Mouse (Mus musculus) left cerebral cortex, adult 2 months (tissue): ENCODE data around the gene 9630041A04Rik. TPM values are rescaled to one million over a fixed set of nuclear protein-coding genes. Genes with fewer than 3 reads are reported as not detected.

Source experiments
- DNase-seq, 2 experiments: peaks; one replicate each; pipeline ENCODE4 v3.0.0; 2021 to 2022; ENCODE audit warnings: low spot score in 2 of 2, mixed read lengths in 1 of 2; ENCODE audit errors: extremely low spot score in 1 of 2
- H3K27ac ChIP-seq: fragments of 200-600 bp; 2 replicates; pipeline ENCODE4 v1.8.1; 2022
- H3K4me3 ChIP-seq: fragments of 200-600 bp; 2 replicates; pipeline ENCODE4 v1.8.1; 2022
- CTCF ChIP-seq: fragments of 200-600 bp; IDR thresholded peaks from 2 replicates; pipeline ENCODE4 v1.8.1; 2022; ENCODE audit warnings: antibody characterized with exemption, mild to moderate bottlenecking, moderate library complexity
- intact Hi-C: fragments of 180-260 bp; cut with DNase I; formaldehyde crosslinking; loops from one replicate; pipeline ENCODE4 v1.15.1; 2025
- total RNA-seq, 2 experiments: library from RNA; stranded (reverse); gene quantifications; 2 replicates each; pipeline ENCODE4 v1.2.3; 2021

9630041A04Rik gene
- total RNA-seq, 2 experiments from 2014 or later = not detected

DNA sequence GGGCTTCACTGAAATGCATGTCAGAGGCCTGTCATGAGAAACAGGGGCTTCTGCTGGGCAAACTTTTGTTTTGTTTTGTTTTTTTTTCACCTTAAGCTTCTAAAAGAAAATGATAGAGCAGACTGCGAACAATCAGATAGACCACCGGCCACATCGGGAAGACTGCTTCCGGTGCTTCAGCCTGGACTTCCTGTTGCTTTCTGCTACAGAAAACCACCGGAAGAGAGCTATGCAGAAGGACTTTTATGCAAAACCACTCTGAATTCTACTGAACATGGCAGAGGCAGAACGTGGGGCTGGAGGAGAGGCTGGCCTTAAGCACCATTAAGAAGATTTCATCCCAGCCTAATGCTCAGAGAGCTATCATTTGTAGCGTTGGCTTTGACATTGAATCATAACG lies 110.7 kb downstream of the 9630041A04Rik start:
- Histone ChIP-seq H3K4me3 (no peak overlapping the region), H3K27ac (no peak overlapping the region)
- no peak for TF ChIP-seq CTCF
- intact Hi-C loops = no loop called here
- no peak for DNase-seq

DNA sequence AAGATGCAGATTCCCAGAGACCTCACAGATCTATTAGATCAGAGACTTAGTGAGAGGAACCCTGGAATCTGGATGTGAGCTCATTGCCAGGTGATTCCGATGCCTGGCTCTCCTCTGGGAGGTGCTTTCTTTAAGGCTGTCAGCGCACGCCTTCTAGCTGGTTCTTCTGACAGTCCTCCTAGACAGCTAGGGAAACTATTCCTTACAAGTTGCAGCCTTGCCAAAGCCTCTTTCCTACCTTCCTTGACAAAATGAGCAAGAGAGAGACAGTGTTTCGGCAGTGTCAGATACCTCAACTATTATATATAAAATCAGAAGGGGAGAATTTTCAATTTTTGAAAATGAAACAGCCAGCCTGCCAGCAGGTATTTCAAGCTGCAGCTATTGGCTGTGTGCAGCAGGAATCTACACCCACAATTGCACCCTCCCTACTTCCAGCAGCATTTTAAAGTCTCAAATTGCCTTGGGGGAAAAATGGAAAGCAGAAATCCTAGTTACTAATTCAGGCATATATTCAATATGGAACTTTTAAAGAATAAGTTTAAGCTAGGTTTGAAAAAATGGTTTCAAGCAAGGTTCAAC lies 115.3 kb downstream of the 9630041A04Rik start:
- intact Hi-C loops = no loop called here
- Histone ChIP-seq H3K27ac (peak overlapping the region; percentile 44; the same call in 1 of the 2 replicates), H3K4me3 (no peak overlapping the region)
- TF ChIP-seq CTCF = no peak
- DNase-seq = no peak

DNA sequence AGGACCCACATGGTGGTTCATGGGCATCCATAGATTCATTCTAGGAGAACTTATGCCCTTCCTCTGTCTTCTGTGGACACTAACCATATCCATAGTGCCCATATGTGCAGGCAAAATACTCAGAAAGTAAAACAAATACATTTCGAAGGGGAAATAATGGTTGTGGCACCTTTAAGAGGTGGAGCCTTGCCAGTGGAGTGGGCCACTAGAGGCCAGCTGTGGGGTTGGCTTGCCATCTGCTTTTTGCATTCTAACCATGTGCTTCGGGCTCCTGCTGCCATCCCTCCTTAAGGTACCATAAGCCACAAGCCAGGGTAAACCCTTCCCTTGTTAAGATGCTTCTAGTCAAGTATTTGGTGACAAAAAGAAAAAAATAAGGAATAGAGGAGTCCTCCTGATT lies 119.5 kb downstream of the 9630041A04Rik start:
- no peak for TF ChIP-seq CTCF
- Histone ChIP-seq H3K27ac (no peak overlapping the region), H3K4me3 (no peak overlapping the region)
- intact Hi-C loops = no loop called here
- no peak for DNase-seq

DNA sequence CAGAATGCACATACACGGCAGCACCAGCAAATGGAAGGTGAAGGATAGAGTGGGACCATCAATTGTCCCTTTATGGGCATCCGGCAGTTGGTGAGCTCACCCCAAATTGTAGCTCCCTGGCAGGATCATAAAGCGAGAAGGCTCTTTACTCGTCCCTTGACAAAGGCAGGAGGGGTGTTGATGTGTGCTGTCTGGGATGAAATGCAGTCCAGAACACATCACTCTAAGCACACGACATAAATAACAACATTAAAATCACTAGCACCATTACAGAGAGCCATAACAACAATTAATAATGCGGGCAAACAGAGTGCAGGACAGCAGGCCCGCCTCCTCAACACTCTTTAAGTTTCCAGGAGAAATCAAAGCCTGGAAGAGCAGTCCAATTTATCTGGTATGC lies 120.7 kb downstream of the 9630041A04Rik start:
- DNase-seq = no peak
- TF ChIP-seq CTCF = no peak
- H3K27ac ChIP-seq = no peak overlapping the region
- intact Hi-C loops = no loop called here
- H3K4me3 ChIP-seq = no peak overlapping the region

DNA sequence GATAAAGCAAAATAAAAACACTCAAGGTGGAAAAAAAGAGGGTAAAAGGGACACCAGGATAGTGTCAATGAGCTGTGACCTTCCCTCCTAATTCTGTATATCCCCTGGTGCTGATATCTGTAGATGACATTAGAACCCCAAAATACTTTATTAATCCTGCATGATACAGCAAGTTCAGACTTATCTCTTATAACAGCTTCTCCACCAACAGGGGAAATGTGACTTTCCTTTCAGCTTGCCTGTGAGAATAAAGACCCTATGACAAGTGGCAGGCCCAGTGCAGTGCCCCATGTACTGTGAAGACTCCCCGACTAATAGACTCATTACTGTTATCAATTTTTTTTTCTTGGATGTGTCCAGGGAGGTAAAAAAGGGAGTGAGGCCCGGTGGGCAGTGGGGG lies 125.3 kb downstream of the 9630041A04Rik start:
- H3K4me3 ChIP-seq = no peak overlapping the region
- DNase-seq = no peak
- H3K27ac ChIP-seq = no peak overlapping the region
- intact Hi-C loops = no loop called here
- no peak for TF ChIP-seq CTCF

DNA sequence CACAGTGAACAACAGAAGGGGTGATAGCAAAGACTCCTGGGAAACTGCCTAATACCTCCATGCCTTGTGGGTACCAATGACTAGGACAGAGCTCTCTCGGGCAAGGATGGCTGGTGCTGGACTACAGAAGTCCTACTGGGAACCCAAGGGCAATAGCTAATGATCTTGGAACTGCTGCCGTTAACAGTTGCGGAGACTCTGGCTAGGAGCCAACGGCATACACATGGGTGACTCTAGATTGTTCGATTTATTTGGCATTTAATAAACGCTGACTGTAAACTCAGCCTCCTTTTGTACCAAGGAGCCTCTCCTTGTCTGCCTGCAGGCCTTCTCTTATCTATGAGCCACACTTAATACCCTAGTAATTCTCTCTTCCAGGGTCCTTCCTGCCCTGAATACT lies 128.4 kb downstream of the 9630041A04Rik start:
- Histone ChIP-seq H3K4me3 (no peak overlapping the region), H3K27ac (no peak overlapping the region)
- no peak for DNase-seq
- intact Hi-C loops = no loop called here
- TF ChIP-seq CTCF = no peak

DNA sequence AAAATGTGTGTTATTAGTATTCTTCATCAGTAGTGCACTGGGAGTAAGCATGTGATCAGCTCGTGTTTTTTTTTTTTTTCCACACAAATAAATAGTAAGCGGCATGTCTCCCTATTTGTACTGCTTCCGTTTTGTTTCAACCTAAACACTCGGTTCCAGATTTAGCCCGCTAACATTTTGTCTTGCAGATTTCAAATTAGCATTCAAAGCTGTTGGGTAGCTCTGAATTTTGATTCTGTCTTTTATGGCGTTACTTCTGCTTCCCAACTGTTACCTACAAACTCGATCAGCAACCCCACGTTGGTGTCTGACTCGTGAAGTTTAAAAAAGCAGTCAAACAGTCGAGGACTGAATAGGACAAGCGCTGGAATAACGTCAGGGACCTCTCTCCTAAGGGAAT lies 129.2 kb downstream of the 9630041A04Rik start:
- no peak overlapping the region for H3K4me3 ChIP-seq
- DNase-seq = no peak
- no peak for TF ChIP-seq CTCF
- H3K27ac ChIP-seq = no peak overlapping the region
- intact Hi-C loops = no loop called here
